Mouse (Mus musculus) hindbrain, postnatal 0 days (tissue): ENCODE results near the gene 3110082I17Rik. TPM values are rescaled to one million over a fixed set of nuclear protein-coding genes. Genes with fewer than 3 reads are reported as not detected.

Experiments used
- ATAC-seq: fragments of 200-750 bp; cut with Nextera tagmentation; 2 replicates; pipeline ENCODE4 v1.8.0; 2017; ENCODE audit warnings: mild to moderate bottlenecking, moderate TSS enrichment, moderate library complexity
- DNase-seq: peaks from one replicate; pipeline ENCODE4 v3.0.0-alpha.2; 2015; ENCODE audit warnings: low spot score
- H3K27ac ChIP-seq: fragments of 300-500 bp; sonication (generic); 2 replicates; pipeline ENCODE4 v1.5.1; 2014; ENCODE audit warnings: mild to moderate bottlenecking
- H3K27me3 ChIP-seq: fragments of 300-500 bp; sonication (generic); 2 replicates; pipeline ENCODE4 v1.6.1; 2014; ENCODE audit warnings: low read length, mixed read lengths; ENCODE audit not compliant: insufficient read depth
- H3K36me3 ChIP-seq: fragments of 300-500 bp; sonication (generic); 2 replicates; pipeline ENCODE4 v1.6.1; 2014; ENCODE audit warnings: low read length, mixed read lengths; ENCODE audit not compliant: insufficient read depth
- H3K4me1 ChIP-seq: fragments of 300-500 bp; sonication (generic); 2 replicates; pipeline ENCODE4 v1.6.1; 2014; ENCODE audit warnings: antibody characterized with exemption, low read length, mixed read lengths; ENCODE audit not compliant: insufficient read depth
- H3K4me2 ChIP-seq: fragments of 300-500 bp; sonication (generic); 2 replicates; pipeline ENCODE4 v1.6.1; 2014; ENCODE audit warnings: low read depth, mild to moderate bottlenecking, low read length, moderate library complexity, mixed read lengths
- H3K4me3 ChIP-seq: fragments of 300-500 bp; sonication (generic); 2 replicates; pipeline ENCODE4 v1.5.1; 2014; ENCODE audit warnings: low read length
- H3K9ac ChIP-seq: fragments of 300-500 bp; sonication (generic); replicated peaks from 2 replicates; pipeline ENCODE4 v1.6.1; 2014; ENCODE audit warnings: mild to moderate bottlenecking, low read length, moderate library complexity, mixed read lengths
- H3K9me3 ChIP-seq: fragments of 300-500 bp; sonication (generic); 2 replicates; pipeline ENCODE4 v1.6.1; 2016; ENCODE audit warnings: low read length, mixed read lengths
- CTCF ChIP-seq: IDR thresholded peaks from 2 replicates; pipeline ENCODE4 v1.5.1; 2016; ENCODE audit warnings: antibody characterized with exemption, control low read depth, low read depth
- WGBS: fragments of 180-500 bp; shearing (Covaris S2); extraction: QIAGEN DNeasy Blood & Tissue Kit; methylation state at CpG from one replicate; pipeline ENCODE4 v1.1.7; 2014; 5-methylcytosine and 5-hydroxymethylcytosine counted together
- polyA plus RNA-seq: library from polyadenylated mRNA; unstranded; fragments of >200 nt; fragmentation: Nextera tagmentation; extraction: Ambion mirVana; gene quantifications from 2 replicates; pipeline ENCODE4 v1.2.1, GENCODE M21; 2015
- total RNA-seq: library from RNA; depleted of rRNA; stranded (reverse); fragments of >200 nt; gene quantifications from 2 replicates; pipeline ENCODE4 v1.2.3, GENCODE M21; 2014

3110082I17Rik gene
- total and polyA plus RNA-seq, 2 experiments from 2014 or later, result 12.8 to 17.1 TPM

DNA sequence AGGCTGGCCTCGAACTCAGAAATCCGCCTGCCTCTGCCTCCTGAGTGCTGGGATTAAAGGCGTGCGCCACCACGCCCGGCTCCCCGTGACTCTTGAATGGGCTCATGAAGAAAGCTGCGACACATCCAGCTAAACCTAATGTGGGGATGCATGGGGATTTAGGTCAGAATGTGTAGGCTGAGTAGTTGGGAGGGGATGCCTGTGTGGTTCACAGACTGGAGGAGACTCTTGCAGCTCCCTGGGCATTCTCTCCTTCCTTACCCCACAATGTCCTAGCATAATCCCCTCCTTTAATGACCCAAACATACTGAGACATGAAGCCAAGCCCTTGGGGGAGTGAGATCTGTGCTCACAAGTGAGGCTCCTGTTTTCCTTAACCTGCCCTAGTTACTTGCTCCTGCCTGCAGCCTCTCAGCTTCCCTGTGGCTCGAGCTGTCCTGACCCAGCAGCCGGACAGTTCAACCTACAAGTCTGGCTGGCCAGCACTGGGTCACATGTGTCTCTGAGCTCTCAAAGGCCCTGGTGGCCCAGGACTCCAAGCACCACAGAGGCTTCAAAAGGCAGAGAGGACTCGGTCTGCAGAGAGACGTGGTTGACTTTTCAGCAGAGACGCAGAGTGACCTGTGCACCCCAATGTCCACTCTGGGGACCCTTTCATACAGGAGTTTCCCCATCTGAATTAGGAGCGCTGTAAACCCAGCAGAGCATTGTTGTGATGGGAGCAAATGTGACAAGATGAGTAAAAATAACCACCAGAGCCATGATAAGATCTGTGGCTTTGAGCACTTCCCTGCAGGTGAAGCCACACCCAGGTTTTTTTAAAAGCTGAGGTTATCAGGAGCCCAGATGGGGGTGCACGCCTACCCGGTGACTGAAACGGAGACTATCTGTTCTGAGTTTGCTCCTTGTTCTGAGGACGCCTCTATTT, 78.5 kb downstream of the 3110082I17Rik start:
- Histone ChIP-seq H3K9ac (no peak overlapping the region; the same call in 1 of the 2 replicates), H3K4me2 (peak overlapping the region; percentile 88; the same call in 1 of the 2 replicates), H3K4me3 (no peak overlapping the region), H3K36me3 (no peaks in the 10 kb centered on the region), H3K27me3 (no peaks in the 10 kb centered on the region), H3K4me1 (peaks cover 26% of the 10 kb centered on the region), H3K9me3 (no peaks in the 10 kb centered on the region), H3K27ac (peak overlapping the region; percentile 75)
- 80% methylated on average over 18 of the region's 18 CpGs for WGBS
- ATAC-seq (no peak), DNase-seq (no peak)
- no peak for TF ChIP-seq CTCF

DNA sequence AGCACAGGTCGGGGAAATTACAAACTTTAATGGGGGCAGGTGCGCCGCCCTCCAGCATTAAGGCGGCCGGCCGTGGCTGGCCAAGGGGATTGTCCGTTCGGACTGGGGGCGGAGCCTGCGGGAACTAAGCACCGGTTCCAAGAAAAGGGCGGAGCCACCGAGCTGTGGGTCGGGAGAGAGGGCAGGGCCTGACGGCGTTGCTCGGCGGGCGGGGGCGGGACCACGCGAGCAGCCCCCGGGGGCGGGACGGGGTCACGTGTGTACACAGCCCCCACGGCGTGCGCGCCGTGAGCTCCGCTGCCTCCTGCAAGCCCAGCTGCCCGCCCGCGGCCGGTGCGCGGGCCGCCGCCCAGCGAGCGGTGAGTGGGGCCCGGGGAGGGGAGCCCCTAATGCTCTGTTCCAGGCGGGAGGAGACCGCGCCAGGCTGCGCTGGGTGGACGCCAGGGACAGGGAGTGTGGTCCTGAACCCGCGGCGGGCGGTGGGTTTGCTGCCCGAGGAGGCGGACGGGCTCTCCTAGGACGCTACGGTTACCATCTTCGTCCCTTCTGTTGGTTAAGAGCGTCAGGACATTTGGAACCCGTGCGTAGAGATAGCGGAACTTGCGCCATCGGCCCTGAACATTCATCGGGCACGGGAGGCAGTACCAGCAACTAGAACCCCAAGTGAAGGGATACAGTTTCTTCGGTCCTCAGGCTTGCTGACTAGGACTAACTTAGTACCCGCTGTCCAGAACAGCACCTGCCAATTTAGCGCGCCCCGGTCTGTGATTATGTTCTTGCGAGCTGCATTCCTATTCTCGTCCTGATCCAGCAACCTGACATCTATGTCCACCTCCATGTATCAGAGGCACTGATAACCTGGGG, 79.7 kb downstream of the 3110082I17Rik start:
- no peaks in the 10 kb centered on the region for H3K27me3 ChIP-seq
- H3K4me3 ChIP-seq, result peak overlapping the region; percentile 67
- peak overlapping the region; percentile 88 for H3K4me2 ChIP-seq
- 2% methylated on average over 71 of the region's 73 CpGs for WGBS
- no peaks in the 10 kb centered on the region for H3K9me3 ChIP-seq
- no peaks in the 10 kb centered on the region for H3K36me3 ChIP-seq
- H3K27ac ChIP-seq, result peak overlapping the region; percentile 82
- DNase-seq, result peak; percentile 92
- H3K4me1 ChIP-seq, result peaks cover 26% of the 10 kb centered on the region
- ATAC-seq, result peak; percentile 83
- no peak for TF ChIP-seq CTCF
- peak overlapping the region; percentile 66 for H3K9ac ChIP-seq

DNA sequence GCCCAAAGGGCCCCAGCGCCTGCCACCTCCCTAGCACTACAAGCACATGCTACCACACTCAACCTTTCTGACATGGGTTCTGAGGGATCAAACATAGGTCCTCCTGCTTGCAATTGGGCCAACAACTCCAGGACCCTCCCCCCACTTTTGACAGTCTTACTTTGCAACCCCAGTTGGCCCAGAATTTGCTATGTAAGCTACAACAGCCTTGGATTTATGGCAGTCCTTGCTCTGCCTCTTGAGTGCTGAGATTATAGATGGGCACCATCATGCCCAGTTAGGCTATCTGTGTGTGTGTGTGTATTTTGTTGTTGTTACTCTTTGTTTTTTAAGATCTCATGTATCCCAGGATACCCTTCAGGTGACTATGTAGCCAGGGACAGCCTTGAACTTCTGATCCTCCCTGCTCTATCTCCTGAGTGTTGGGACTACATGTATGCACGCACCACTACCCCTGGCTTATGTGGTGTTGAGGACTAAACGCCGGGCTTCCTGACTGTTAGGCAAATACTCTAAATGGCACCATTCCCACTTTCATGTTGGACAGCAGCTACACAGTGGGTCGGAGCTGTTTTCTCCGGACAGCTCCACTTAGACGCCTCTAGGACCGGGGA, 80.4 kb downstream of the 3110082I17Rik start:
- Histone ChIP-seq H3K4me3 (peak overlapping the region; percentile 67), H3K36me3 (no peaks in the 10 kb centered on the region), H3K9me3 (no peaks in the 10 kb centered on the region), H3K4me1 (peaks cover 26% of the 10 kb centered on the region), H3K4me2 (peak overlapping the region; percentile 88), H3K27me3 (no peaks in the 10 kb centered on the region), H3K27ac (peak overlapping the region; percentile 82), H3K9ac (peak overlapping the region; percentile 66)
- ATAC-seq, result no peak; the same call in 1 of the 2 replicates
- WGBS, result 17% methylated on average over 8 of the region's 8 CpGs
- DNase-seq, result no peak
- no peak for TF ChIP-seq CTCF

DNA sequence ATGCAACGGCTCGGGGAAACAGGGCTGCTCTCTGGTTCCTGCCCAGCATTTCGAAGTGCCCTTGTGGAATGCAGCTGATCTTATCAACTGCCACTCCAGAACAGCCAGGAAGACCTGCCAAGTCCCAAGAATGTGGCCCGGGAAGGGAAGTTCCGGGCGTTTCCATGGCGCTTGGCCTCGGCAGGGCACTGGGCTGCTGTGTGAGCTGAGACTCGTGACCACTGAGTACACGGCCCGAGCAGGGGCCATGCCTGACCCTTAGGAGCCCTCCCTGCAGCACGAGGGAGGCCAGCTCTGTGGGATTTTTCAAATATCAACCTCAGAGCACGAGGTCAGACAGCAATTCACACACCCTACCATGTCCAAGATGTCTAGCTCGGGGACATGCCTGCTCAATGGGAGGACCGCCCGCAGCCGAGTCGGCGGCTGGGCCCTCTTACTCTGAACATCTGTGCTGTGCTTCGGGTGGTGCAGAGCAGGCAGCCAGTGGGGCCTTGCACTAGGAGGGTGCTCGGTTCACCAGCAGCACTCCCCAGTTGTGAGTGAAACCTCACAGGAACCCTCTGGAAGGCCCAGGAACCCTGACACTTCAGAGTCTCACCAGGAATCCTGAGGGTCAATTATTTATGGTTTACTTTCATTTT, 81.2 kb downstream of the 3110082I17Rik start:
- DNase-seq (peak; percentile 58), ATAC-seq (peak; percentile 55)
- no peak for TF ChIP-seq CTCF
- Histone ChIP-seq H3K4me2 (no peak overlapping the region), H3K4me3 (no peak overlapping the region), H3K9ac (no peak overlapping the region), H3K36me3 (no peaks in the 10 kb centered on the region), H3K27me3 (no peaks in the 10 kb centered on the region), H3K9me3 (no peaks in the 10 kb centered on the region), H3K27ac (peak overlapping the region; percentile 45), H3K4me1 (peaks cover 26% of the 10 kb centered on the region)
- 37% methylated on average over 21 of the region's 21 CpGs for WGBS

DNA sequence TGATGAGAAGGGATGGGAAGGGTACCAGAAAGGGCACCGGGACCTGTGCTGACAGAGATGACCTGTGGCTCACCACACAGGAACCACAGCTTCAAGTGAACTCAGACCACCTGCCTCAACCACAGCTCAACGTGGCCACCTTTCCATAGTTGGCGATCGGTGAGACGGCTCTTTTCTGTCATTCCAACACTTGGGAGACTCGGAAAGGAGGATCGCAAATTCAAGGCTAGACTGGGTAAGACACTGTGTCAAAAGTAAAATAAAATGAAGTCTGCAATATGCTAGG, 82.1 kb downstream of the 3110082I17Rik start:
- H3K27me3 ChIP-seq, result no peaks in the 10 kb centered on the region
- no peak for ATAC-seq

More for the DNA sequence above, 82.1 kb downstream of the 3110082I17Rik start:
- peaks cover 25% of the 10 kb centered on the region for H3K4me1 ChIP-seq
- no peak overlapping the region for H3K4me3 ChIP-seq
- no peak overlapping the region for H3K9ac ChIP-seq
- DNase-seq, result no peak
- WGBS, result 82% methylated on average over 7 of the region's 7 CpGs
- no peak for TF ChIP-seq CTCF
- H3K4me2 ChIP-seq, result no peak overlapping the region
- no peak overlapping the region for H3K27ac ChIP-seq
- H3K36me3 ChIP-seq, result no peaks in the 10 kb centered on the region
- no peaks in the 10 kb centered on the region for H3K9me3 ChIP-seq
